Mouse (Mus musculus) B cell, adult 67 days (primary cell): ENCODE measurements around the gene Sae1. TPM values are rescaled to one million over a fixed set of nuclear protein-coding genes. Genes with fewer than 3 reads are reported as not detected.

Experiments
- total RNA-seq, 2 experiments: library from RNA; stranded (reverse); gene quantifications; 4 replicates each; pipeline ENCODE4 v1.2.4; 2023

Gene Sae1
- 10 to 100 TPM; 57.8 to 58.5 TPM for total RNA-seq

GRCm38 (mm10) chr7:16387160-16388041, at the start of gene Sae1:
TSS of gene Sae1 (minus strand) at chr7:16387806.

GRCm38 (mm10) chr7:16400689-16401611, 13.3 kb upstream of the Sae1 start, which contains the start of gene Zc3h4:
TSS of gene Zc3h4 (plus strand) at chr7:16400910.

GRCm38 (mm10) chr7:16308093-16308492, 79.5 kb downstream of the Sae1 start, which contains the start of gene Bbc3:
TSS of gene Bbc3 (plus strand) at chr7:16308393.

GRCm38 (mm10) chr7:16286026-16286961, 101.3 kb downstream of the Sae1 start, which contains the start of gene Ccdc9:
TSS of gene Ccdc9 (minus strand) at chr7:16286795.

GRCm38 (mm10) chr7:16273081-16273765, 114.4 kb downstream of the Sae1 start, which contains the start of gene Inafm1:
TSS of gene Inafm1 (minus strand) at chr7:16273617.

Other genes with a start within 250 kb of the Sae1 start
- 10 to 100 TPM; 17.0 to 21.1 TPM for gene Meis3, start 212.7 kb downstream of the Sae1 start, total RNA-seq
- 10 to 100 TPM; 49.7 to 55.6 TPM for gene Dhx34, start 165.8 kb downstream of the Sae1 start, total RNA-seq
- 1 to 10 TPM; 2.6 to 4.1 TPM for gene C5ar2, start 143.7 kb downstream of the Sae1 start, total RNA-seq
- gene C5ar1, start 128.3 kb downstream of the Sae1 start, total RNA-seq = under 1 TPM in 1 of 2 experiments, not detected in 1; 0.32 TPM
- gene Inafm1, start 114.2 kb downstream of the Sae1 start, total RNA-seq = 10 to 100 TPM; 28.1 to 30.6 TPM
- 100 to 1,000 TPM; 323 to 369 TPM for gene Ccdc9, start 101.0 kb downstream of the Sae1 start, total RNA-seq
- 1 to 10 TPM; 3.6 to 5.9 TPM for gene Bbc3, start 79.4 kb downstream of the Sae1 start, total RNA-seq
- 100 to 1,000 TPM in 1 of 2 experiments, 10 to 100 TPM in 1; 90.6 to 108 TPM for gene Zc3h4, start 13.1 kb upstream of the Sae1 start, total RNA-seq
- gene Tmem160, start 65.0 kb upstream of the Sae1 start, total RNA-seq = 10 to 100 TPM; 39.2 to 41.6 TPM
- not detected for gene Npas1, start 89.9 kb upstream of the Sae1 start, total RNA-seq
- gene Arhgap35, start 227.2 kb upstream of the Sae1 start, total RNA-seq = 10 to 100 TPM; 22.5 to 23.6 TPM